Mouse (Mus musculus) bone marrow macrophage, adult 2 months (primary cell): ENCODE measurements at regions not wholly inside any gene's neighbourhood (a gene's known extent, or its start where the extent isn't known, plus 50 kb on each side); places are given as distances from the start of the nearest gene placed in this dataset.

Experiments
- CTCF ChIP-seq: IDR thresholded peaks from 2 replicates; pipeline ENCODE4 v1.5.1; 2012; ENCODE audit warnings: low read depth, mild to moderate bottlenecking, low read length, moderate library complexity
- POLR2A ChIP-seq: IDR thresholded peaks from 2 replicates; pipeline ENCODE4 v1.6.1; 2012; ENCODE audit warnings: mild to moderate bottlenecking, low read depth, low read length, borderline replicate concordance

DNA sequence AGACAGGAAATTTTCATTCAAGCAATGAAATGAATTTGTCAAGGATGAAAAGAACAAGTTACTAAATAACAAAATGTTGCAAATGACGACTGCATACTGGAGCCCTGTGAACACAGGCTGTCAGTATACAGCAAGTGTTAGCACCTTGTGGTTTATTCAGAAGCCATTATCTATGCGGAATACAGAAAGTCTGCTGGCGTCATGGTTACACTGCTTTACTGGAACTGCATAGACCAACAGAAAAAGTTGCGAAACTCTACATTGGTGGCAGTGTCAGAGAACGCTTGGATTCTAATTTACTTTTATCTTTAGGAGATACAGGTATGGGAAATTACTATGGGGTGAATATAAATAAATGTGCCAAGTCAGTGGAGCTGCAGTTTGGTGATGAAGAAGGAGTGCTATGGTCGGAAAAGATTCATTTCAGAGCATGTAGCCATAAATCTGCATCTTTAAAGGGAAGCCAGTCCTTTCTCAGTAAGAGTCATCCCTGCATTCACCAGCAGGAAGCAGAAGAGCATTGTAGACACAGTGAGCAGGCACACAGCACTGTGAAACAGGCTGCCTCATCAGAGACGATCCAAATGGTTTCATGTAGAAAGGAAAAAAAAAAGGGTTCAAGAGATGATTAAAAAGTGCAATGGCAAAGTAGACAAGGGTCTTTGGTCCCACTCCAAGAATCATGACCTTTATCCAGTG lies 586.3 kb downstream of the Kctd12 start:
- no peak for TF ChIP-seq POLR2A
- TF ChIP-seq CTCF, result no peak
